Mouse (Mus musculus): ENCODE measurements at regions not wholly inside any gene's neighbourhood (a gene's known extent, or its start where the extent isn't known, plus 50 kb on each side); places are given as distances from the start of the nearest gene placed in this dataset.

- intact Hi-C loops (cut with DNase I), result no loop called here
- DNase-seq, result no peak
Measured at GRCm38 (mm10) chr13:98579731-98580130, 57.5 kb downstream of the Tmem174 start.

DNA sequence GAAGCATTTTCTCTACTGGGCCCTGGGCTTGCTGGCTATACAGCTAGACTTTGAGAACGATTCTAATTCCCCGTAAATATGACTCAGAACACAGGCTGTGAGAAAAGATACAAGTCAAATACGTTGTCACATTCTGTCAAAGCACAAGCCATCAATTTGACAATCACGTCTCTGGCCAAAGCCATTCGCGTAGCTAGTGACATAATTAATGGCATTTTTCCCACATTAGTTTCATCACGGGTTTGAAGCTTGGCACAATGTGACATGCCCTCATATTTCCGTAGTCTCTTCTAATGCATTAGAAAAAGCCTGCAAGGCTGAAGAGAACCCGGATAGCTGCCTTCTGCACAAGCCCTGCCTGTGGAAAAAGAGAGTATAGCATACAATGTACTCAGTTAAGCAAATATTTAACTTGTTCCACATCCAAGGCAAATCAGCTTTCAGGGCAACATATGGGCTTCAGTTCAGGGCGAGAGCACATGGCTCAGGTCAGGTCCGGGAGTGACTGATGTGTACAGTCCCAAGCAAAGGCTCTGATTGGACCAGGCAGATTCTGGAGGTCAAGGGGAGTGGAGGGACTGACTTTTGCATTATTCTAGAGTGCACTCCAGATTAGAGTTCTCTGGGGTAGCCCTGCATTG is 58.7 kb downstream of the Tmem174 start:
- intact Hi-C loops (cut with DNase I), result no loop called here
- no peak for DNase-seq

- intact Hi-C loops (cut with DNase I), result no loop called here
- DNase-seq, result no peak
Measured at GRCm38 (mm10) chr13:98576061-98576460, 61.1 kb downstream of the Tmem174 start.

- no peak for DNase-seq
Measured at GRCm38 (mm10) chr13:98574057-98574323, 63.2 kb downstream of the Tmem174 start.

GRCm38 (mm10) chr13:98573261-98574056 is 63.8 kb downstream of the Tmem174 start:
- no peak for DNase-seq
- intact Hi-C loops (cut with DNase I), result no loop called here

More at GRCm38 (mm10) chr13:98574057-98574323, 63.2 kb downstream of the Tmem174 start:
- intact Hi-C loops (cut with DNase I), result no loop called here

DNA sequence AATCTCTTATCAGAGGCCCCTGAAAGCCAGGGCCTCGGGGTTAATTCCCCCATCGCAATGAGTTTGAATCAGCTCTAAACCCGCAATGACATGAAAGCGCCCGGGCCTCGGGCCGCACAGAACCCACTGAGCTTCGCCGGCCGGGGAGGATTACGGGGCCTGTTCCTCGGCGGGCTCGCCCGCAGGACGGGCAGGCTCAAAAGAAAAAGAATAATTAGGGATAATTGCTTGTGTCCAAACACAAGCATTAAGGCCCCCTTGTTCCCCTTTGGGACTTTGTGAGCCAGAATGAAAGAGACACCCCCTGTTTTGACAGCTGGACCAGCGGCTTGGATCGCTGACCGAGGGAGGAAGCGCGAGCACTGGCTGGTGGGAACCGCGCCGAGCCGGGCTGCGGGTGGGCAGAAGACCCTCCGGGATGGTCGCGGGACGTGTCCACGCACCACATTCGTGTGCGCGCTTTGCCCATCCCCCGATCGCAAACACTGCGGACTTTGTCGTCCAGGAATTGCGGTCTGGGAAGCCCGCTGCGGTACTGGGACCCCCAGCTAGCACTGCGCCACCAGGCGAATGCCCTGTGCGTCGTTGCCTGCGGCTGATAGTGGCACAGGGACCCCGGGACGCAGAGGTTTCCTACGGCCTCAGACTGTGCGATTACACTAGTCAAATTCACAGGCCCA is 64.5 kb downstream of the Tmem174 start:
- peak in 1 of 2 experiments; percentile 24 for DNase-seq
- intact Hi-C loops (cut with DNase I), result no loop called here

- intact Hi-C loops (cut with DNase I), result no loop called here
- DNase-seq, result no peak
Measured at GRCm38 (mm10) chr13:98572011-98572570, 65.1 kb downstream of the Tmem174 start.

DNA sequence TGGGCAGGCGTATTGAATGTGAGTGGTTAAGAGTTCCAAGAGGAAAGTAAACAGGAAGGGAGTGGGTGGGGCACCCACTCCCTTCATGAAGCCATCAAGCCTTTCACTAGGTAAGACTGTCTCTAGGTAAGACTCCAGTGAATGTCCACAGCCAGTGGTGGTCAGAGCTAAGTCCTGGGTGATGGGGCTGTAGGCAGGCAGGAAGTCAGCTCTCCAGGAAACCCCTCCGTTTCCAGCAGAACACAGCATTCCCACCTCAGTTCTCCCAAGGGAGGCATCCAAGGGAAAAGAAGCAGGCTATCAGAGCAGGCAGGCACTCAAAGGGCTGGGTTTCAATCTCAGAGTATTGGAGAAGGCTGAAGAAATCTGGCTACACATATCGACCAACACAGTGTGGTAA is 66.2 kb downstream of the Tmem174 start:
- intact Hi-C loops (cut with DNase I), result no loop called here
- DNase-seq, result no peak

- intact Hi-C loops (cut with DNase I), result no loop called here
- no peak for DNase-seq
Measured at GRCm38 (mm10) chr13:98555693-98556092, 63.9 kb upstream of the Gm10320 start.

DNA sequence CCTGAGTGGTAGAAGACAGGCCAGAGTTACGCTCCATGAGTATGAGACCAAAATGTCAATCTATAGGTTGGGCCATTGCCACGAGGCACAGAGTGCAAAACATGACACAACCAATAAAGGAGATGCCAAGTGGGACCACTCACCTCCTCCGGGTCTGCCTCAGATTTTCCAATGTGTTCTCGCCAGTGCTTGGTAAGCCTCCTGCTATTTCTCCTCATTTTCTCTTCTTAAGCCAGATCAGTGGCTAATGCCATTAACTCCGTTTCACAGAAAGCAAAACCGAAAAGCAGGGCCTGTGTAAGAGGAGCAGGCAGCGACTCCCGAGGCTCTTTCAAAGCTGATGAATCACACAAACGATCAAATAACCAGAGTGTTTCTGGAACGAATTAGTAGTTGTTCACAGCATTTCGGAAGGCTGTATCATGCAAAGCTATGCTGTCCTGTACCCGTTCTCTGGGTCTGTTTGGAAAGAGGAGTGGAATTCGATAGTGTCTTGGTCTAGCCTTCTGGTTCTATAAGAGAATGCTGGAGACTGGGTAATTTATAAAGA is 59.7 kb upstream of the Gm10320 start:
- intact Hi-C loops (cut with DNase I), result no loop called here
- no peak for DNase-seq

- intact Hi-C loops (cut with DNase I), result no loop called here
- no peak for DNase-seq
Measured at GRCm38 (mm10) chr13:98547223-98547622, 55.4 kb upstream of the Gm10320 start.

- DNase-seq, result no peak
- intact Hi-C loops (cut with DNase I), result no loop called here
Measured at GRCm38 (mm10) chr13:98546116-98546515, 54.3 kb upstream of the Gm10320 start.

GRCm38 (mm10) chr13:98545398-98545797 is 53.6 kb upstream of the Gm10320 start:
- no peak for DNase-seq
- intact Hi-C loops (cut with DNase I), result no loop called here

GRCm38 (mm10) chr13:98544051-98544450 is 52.2 kb upstream of the Gm10320 start:
- intact Hi-C loops (cut with DNase I), result no loop called here

More at GRCm38 (mm10) chr13:98544051-98544450, 52.2 kb upstream of the Gm10320 start:
- DNase-seq, result no peak

Small RNA genes lying in the stretch of these regions (microRNA-seq; reads per million reads assigned to microRNA genes)
- gene Gm22698 (ENCODE audit: borderline number of aligned reads in 2 of 2), result 0 reads per million in 2 experiments
